Mouse (Mus musculus) embryonic facial prominence, embryonic 10.5 days (tissue): ENCODE results near the gene Snrpa. TPM values are rescaled to one million over a fixed set of nuclear protein-coding genes. Genes with fewer than 3 reads are reported as not detected.

ENCODE experiments used
- DNase-seq: peaks from one replicate; pipeline ENCODE4 v3.0.0-alpha.2; 2017; ENCODE audit warnings: low spot score
- H3K27ac ChIP-seq: fragments of 300-500 bp; sonication (generic); replicated peaks from 2 replicates; pipeline ENCODE4 v1.5.1; 2016; ENCODE audit warnings: mild to moderate bottlenecking
- H3K27me3 ChIP-seq: fragments of 300-500 bp; sonication (generic); replicated peaks from 2 replicates; pipeline ENCODE4 v1.6.1; 2016; ENCODE audit warnings: low read depth, mild to moderate bottlenecking; ENCODE audit not compliant: poor library complexity, severe bottlenecking
- H3K36me3 ChIP-seq: fragments of 300-500 bp; sonication (generic); replicated peaks from 2 replicates; pipeline ENCODE4 v1.6.1; 2016; ENCODE audit warnings: mild to moderate bottlenecking, moderate library complexity
- H3K4me1 ChIP-seq: fragments of 300-500 bp; sonication (generic); 2 replicates; pipeline ENCODE4 v1.6.1; 2016
- H3K4me3 ChIP-seq: fragments of 300-500 bp; sonication (generic); 2 replicates; pipeline ENCODE4 v1.5.1; 2016; ENCODE audit warnings: mild to moderate bottlenecking, moderate library complexity
- H3K9me3 ChIP-seq: fragments of 300-500 bp; sonication (generic); 2 replicates; pipeline ENCODE4 v1.6.1; 2016; ENCODE audit warnings: mild to moderate bottlenecking
- WGBS: fragments of 180-500 bp; shearing (Covaris S2); methylation state at CpG from one replicate; pipeline ENCODE4 v1.1.7; 2016; 5-methylcytosine and 5-hydroxymethylcytosine counted together
- microRNA counts: library from miRNA; unstranded; fragments of <30 nt; microRNA quantifications from one replicate; lab custom pipeline; 2017
- microRNA-seq: library from miRNA; unstranded; fragments of <30 nt; microRNA quantifications from one replicate; pipeline ENCODE4, GENCODE M21; 2017
- polyA plus RNA-seq: library from polyadenylated mRNA; unstranded; fragments of >200 nt; fragmentation: Nextera tagmentation; extraction: Ambion mirVana; gene quantifications from 2 replicates; pipeline ENCODE4 v1.2.1, GENCODE M21; 2016

The Snrpa gene
- polyA plus RNA-seq, 1 experiment from 2014 or later, result 415 TPM

DNA sequence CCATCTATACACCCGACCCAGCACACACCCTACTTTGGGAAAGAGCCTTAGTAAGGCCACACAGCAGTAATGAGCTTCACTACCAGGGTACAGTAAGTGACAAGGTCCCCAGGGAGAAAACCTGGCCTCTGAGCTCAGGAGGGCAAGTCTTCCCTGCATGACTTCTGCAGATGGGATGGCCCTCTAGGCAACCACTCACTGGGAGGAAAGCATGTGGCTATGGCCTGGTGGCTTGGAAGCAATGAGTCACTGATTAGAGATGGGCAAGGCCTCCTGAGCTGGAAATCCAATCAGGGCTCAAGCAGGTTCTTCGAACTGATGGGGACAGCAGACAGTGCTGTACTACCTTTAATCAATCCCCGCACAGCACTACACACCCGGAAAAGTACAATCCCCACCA is 34.3 kb downstream of the Snrpa start:
- Histone ChIP-seq H3K4me3 (no peak overlapping the region), H3K9me3 (0 out of 2 replicates have a peak, but pooled peaks cover 2% of the 10 kb centered on the region), H3K27ac (no peak overlapping the region), H3K4me1 (peaks cover 53% of the 10 kb centered on the region), H3K36me3 (peaks cover 83% of the 10 kb centered on the region), H3K27me3 (no peaks in the 10 kb centered on the region)
- no peak for DNase-seq
- WGBS, result 88% methylated on average over 4 of the region's 4 CpGs

- H3K36me3 ChIP-seq, result peaks cover 86% of the 10 kb centered on the region
These were observed 35.1 kb downstream of the Snrpa start for GRCm38 (mm10) chr7:27160921-27161320.

DNA sequence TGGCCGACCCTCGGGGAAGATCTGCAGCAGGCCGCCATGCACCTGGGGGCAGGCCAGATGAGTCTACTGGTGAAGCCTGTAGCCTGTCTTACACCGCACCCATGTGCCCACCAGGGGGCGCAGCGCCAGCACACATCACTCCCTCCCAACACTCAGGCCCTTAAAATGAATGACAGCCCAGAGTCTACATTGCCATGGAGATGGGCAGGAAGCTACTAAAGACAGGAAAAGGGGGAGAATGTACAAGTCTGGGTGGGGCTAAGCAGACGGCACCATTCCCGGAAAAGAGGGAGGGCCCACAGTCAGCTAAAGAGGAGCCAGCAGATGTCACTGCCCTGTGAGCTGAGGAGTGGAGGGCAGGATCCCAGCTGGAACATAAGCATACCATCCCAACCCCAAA is 36.2 kb downstream of the Snrpa start:
- no peak overlapping the region for H3K27ac ChIP-seq
- no peaks in the 10 kb centered on the region for H3K27me3 ChIP-seq
- peaks cover 79% of the 10 kb centered on the region for H3K36me3 ChIP-seq
- peaks cover 43% of the 10 kb centered on the region for H3K4me1 ChIP-seq
- WGBS, result 22% methylated on average over 8 of the region's 8 CpGs
- no peak overlapping the region for H3K4me3 ChIP-seq
- no peaks in the 10 kb centered on the region for H3K9me3 ChIP-seq
- peak; percentile 90 for DNase-seq

More at GRCm38 (mm10) chr7:27160921-27161320, 35.1 kb downstream of the Snrpa start:
- no peaks in the 10 kb centered on the region for H3K27me3 ChIP-seq
- H3K9me3 ChIP-seq, result no peaks in the 10 kb centered on the region
- 91% methylated on average over 3 of the region's 3 CpGs for WGBS
- H3K4me1 ChIP-seq, result peaks cover 53% of the 10 kb centered on the region
- no peak overlapping the region for H3K27ac ChIP-seq
- no peak for DNase-seq
- H3K4me3 ChIP-seq, result no peak overlapping the region

GRCm38 (mm10) chr7:27159256-27159655 is 36.8 kb downstream of the Snrpa start:
- DNase-seq, result no peak
- Histone ChIP-seq H3K27me3 (no peaks in the 10 kb centered on the region), H3K4me1 (peaks cover 37% of the 10 kb centered on the region), H3K36me3 (peaks cover 73% of the 10 kb centered on the region), H3K9me3 (no peaks in the 10 kb centered on the region), H3K27ac (no peak overlapping the region), H3K4me3 (no peak overlapping the region)
- WGBS, result 93% methylated on average over 6 of the region's 6 CpGs

- no peak overlapping the region for H3K27ac ChIP-seq
- no peaks in the 10 kb centered on the region for H3K27me3 ChIP-seq
- peaks cover 26% of the 10 kb centered on the region for H3K4me1 ChIP-seq
- DNase-seq, result no peak
- peaks cover 62% of the 10 kb centered on the region for H3K36me3 ChIP-seq
- no peak overlapping the region for H3K4me3 ChIP-seq
- 95% methylated on average over 9 of the region's 9 CpGs for WGBS
- H3K9me3 ChIP-seq, result no peaks in the 10 kb centered on the region
These were observed 37.9 kb downstream of the Snrpa start for GRCm38 (mm10) chr7:27158171-27158570.

- Histone ChIP-seq H3K4me3 (no peak overlapping the region), H3K9me3 (no peaks in the 10 kb centered on the region), H3K27ac (no peak overlapping the region), H3K36me3 (peaks cover 41% of the 10 kb centered on the region), H3K27me3 (no peaks in the 10 kb centered on the region), H3K4me1 (peaks cover 9% of the 10 kb centered on the region)
- 85% methylated on average over 13 of the region's 13 CpGs for WGBS
- no peak for DNase-seq
These were observed 40.1 kb downstream of the Snrpa start for GRCm38 (mm10) chr7:27156005-27156404.

DNA sequence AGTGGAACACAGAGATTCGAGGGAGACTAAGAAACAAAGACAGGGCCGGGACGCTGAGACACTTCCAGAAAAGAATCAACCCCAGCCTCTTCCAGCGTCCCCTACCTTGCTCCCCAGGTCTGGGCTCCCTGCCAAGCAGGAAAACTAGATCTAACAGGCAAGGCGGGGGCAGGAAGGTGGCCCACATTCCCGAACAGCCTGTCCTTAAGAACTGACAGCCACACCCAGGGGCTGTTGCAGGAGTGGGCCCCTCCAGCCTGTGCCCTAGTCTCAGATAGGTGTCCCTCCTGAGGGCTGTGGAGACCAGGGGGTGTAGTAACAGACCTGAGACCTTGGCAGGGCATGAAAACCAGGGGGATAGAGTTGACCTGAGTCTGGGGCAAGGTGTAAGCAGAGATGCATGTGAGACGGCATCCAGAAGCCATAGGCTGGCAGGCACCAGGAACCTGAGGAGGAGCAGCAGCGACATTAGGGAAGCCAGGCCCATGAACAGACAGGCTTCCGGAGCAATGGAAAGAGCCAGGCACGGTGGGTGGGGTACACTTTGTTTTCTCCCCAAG is 42.8 kb downstream of the Snrpa start, which contains the start of gene Cyp2t4:
Cyp2t4 (plus strand) TSS at position 510 of the 560 bp plus-strand sequence.
- peaks cover 17% of the 10 kb centered on the region for H3K36me3 ChIP-seq
- no peaks in the 10 kb centered on the region for H3K4me1 ChIP-seq
- H3K27ac ChIP-seq, result no peak within 1 kb of the TSS
- no peaks in the 10 kb centered on the region for H3K9me3 ChIP-seq
- H3K27me3 ChIP-seq, result no peaks in the 10 kb centered on the region
- DNase-seq, result no peak
- no peak within 1 kb of the TSS for H3K4me3 ChIP-seq
- 83% methylated on average over 10 of the region's 10 CpGs for WGBS

MicroRNA genes within 50 kb of the gene (microRNA counts, 519-probe panel; counts per million panel counts)
- 188 counts per million, percentile 57 among the panel's probes with 10 or more counts for microRNA mmu-miR-1191 (lab: Ali Mortazavi, UCI)

Small RNAs within 50 kb of the gene (microRNA-seq; reads per million reads assigned to microRNA genes)
- gene Mir1191, result 13.7 reads per million, percentile 25 among the genes with 10 or more reads in this experiment
- not detected for gene Mir3101

Other genes starting within 250 kb of the Snrpa start
- not detected in 2 replicates for gene Cyp2a12, start 167.2 kb downstream of the Snrpa start, polyA plus RNA-seq
- gene Cyp2f2, start 76.4 kb downstream of the Snrpa start, polyA plus RNA-seq, result not detected in 2 replicates
- 0.09 and 0.16 TPM in 2 replicates for gene Cyp2t4, start 42.6 kb downstream of the Snrpa start, polyA plus RNA-seq
- 77.5 and 81.3 TPM in 2 replicates for gene Egln2, start 29.5 kb downstream of the Snrpa start, polyA plus RNA-seq
- 60.0 and 63.1 TPM in 2 replicates for gene Rab4b, start 17.4 kb downstream of the Snrpa start, polyA plus RNA-seq
- gene Gm21983, start 15.2 kb downstream of the Snrpa start, polyA plus RNA-seq, result 1.3 TPM in 1 of 2 replicates, not detected in the other
- 0.62 and 1.5 TPM in 2 replicates for gene Mia, start 15.1 kb downstream of the Snrpa start, polyA plus RNA-seq
- 4.3 and 4.7 TPM in 2 replicates for gene BC024978, start 490 bp downstream of the Snrpa start, polyA plus RNA-seq
- gene Itpkc, start 32.4 kb upstream of the Snrpa start, polyA plus RNA-seq, result 5.1 and 5.6 TPM in 2 replicates
- gene Coq8b, start 36.8 kb upstream of the Snrpa start, polyA plus RNA-seq, result 18.4 and 18.7 TPM in 2 replicates
- gene Numbl, start 62.2 kb upstream of the Snrpa start, polyA plus RNA-seq, result 14.8 and 15.0 TPM in 2 replicates
- gene Ltbp4, start 141.4 kb upstream of the Snrpa start, polyA plus RNA-seq, result 7.1 and 8.8 TPM in 2 replicates
- 73.2 and 80.3 TPM in 2 replicates for gene Shkbp1, start 159.7 kb upstream of the Snrpa start, polyA plus RNA-seq
- gene Gm20479, start 161.1 kb upstream of the Snrpa start, polyA plus RNA-seq, result not detected in 2 replicates